Mouse (Mus musculus) lung, embryonic 16.5 days (tissue): ENCODE measurements around the gene Spen. TPM values are rescaled to one million over a fixed set of nuclear protein-coding genes. Genes with fewer than 3 reads are reported as not detected.

ENCODE experiments used
- ATAC-seq: fragments of 200-750 bp; cut with Nextera tagmentation; 2 replicates; pipeline ENCODE4 v1.8.0; 2017; ENCODE audit warnings: low read depth, mild to moderate bottlenecking, moderate library complexity
- H3K27ac ChIP-seq: fragments of 300-500 bp; sonication (generic); 2 replicates; pipeline ENCODE4 v1.5.1; 2014; ENCODE audit warnings: mild to moderate bottlenecking, control low read depth, low read length
- H3K27me3 ChIP-seq: fragments of 300-500 bp; sonication (generic); 2 replicates; pipeline ENCODE4 v1.6.1; 2014; ENCODE audit warnings: low read depth, low read length, mixed read lengths; ENCODE audit not compliant: control insufficient read depth, insufficient read depth
- H3K36me3 ChIP-seq: fragments of 300-500 bp; sonication (generic); 2 replicates; pipeline ENCODE4 v1.6.1; 2014; ENCODE audit warnings: low read length; ENCODE audit not compliant: control insufficient read depth, insufficient read depth
- H3K4me1 ChIP-seq: fragments of 300-500 bp; sonication (generic); replicated peaks from 2 replicates; pipeline ENCODE4 v1.6.1; 2014; ENCODE audit warnings: low read length, mixed read lengths; ENCODE audit not compliant: control insufficient read depth, insufficient read depth
- H3K4me2 ChIP-seq: fragments of 300-500 bp; sonication (generic); 2 replicates; pipeline ENCODE4 v1.6.1; 2014; ENCODE audit warnings: low read depth, low read length, control low read depth
- H3K4me3 ChIP-seq: fragments of 300-500 bp; sonication (generic); 2 replicates; pipeline ENCODE4 v1.5.1; 2014; ENCODE audit warnings: mild to moderate bottlenecking, low read length, control low read depth
- H3K9ac ChIP-seq: fragments of 300-500 bp; sonication (generic); 2 replicates; pipeline ENCODE4 v1.6.1; 2014; ENCODE audit warnings: low read length, control low read depth
- H3K9me3 ChIP-seq: fragments of 300-500 bp; sonication (generic); 2 replicates; pipeline ENCODE4 v1.6.1; 2016; ENCODE audit warnings: low read length; ENCODE audit not compliant: control insufficient read depth
- WGBS: fragments of 180-500 bp; shearing (Covaris S2); extraction: QIAGEN DNeasy Blood & Tissue Kit; methylation state at CpG from one replicate; pipeline ENCODE4 v1.1.7; 2014; 5-methylcytosine and 5-hydroxymethylcytosine counted together
- polyA plus RNA-seq: library from polyadenylated mRNA; unstranded; fragments of >200 nt; fragmentation: Nextera tagmentation; extraction: Ambion mirVana; gene quantifications from 2 replicates; pipeline ENCODE4 v1.2.1, GENCODE M21; 2015

Spen gene
- polyA plus RNA-seq, 1 experiment from 2014 or later = 6.9 TPM

- Histone ChIP-seq H3K4me2 (no peak overlapping the region), H3K4me1 (peaks cover 14% of the 10 kb centered on the region), H3K9me3 (no peaks in the 10 kb centered on the region; the same call in 1 of the 2 replicates), H3K27ac (no peak overlapping the region), H3K27me3 (no peaks in the 10 kb centered on the region), H3K36me3 (peaks cover 15% of the 10 kb centered on the region), H3K4me3 (no peak overlapping the region), H3K9ac (no peak overlapping the region)
- 64% methylated on average over 2 of the region's 2 CpGs for WGBS
- ATAC-seq = no peak
Observed at GRCm38 (mm10) chr4:141525940-141526339, 12.5 kb downstream of the Spen start.

- Histone ChIP-seq H3K27ac (no peak overlapping the region), H3K4me2 (no peak overlapping the region), H3K9me3 (no peaks in the 10 kb centered on the region; the same call in 1 of the 2 replicates), H3K4me3 (no peak overlapping the region), H3K9ac (no peak overlapping the region), H3K27me3 (no peaks in the 10 kb centered on the region), H3K36me3 (peaks cover 25% of the 10 kb centered on the region), H3K4me1 (peaks cover 14% of the 10 kb centered on the region)
- 8% methylated on average over 6 of the region's 6 CpGs for WGBS
- no peak for ATAC-seq
Observed at GRCm38 (mm10) chr4:141524658-141525057, 13.7 kb downstream of the Spen start.

- Histone ChIP-seq H3K4me3 (no peak overlapping the region), H3K4me1 (peaks cover 14% of the 10 kb centered on the region), H3K27ac (no peak overlapping the region), H3K4me2 (no peak overlapping the region), H3K27me3 (no peaks in the 10 kb centered on the region), H3K36me3 (peaks cover 27% of the 10 kb centered on the region), H3K9me3 (no peaks in the 10 kb centered on the region; the same call in 1 of the 2 replicates), H3K9ac (no peak overlapping the region)
- 66% methylated on average over 11 of the region's 11 CpGs for WGBS
- ATAC-seq = no peak
Observed at GRCm38 (mm10) chr4:141523128-141523527, 15.3 kb downstream of the Spen start.

- no peak overlapping the region for H3K4me3 ChIP-seq
- peaks cover 8% of the 10 kb centered on the region for H3K4me1 ChIP-seq
- no peak for ATAC-seq
- WGBS = 80% methylated on average over 3 of the region's 3 CpGs
- no peak overlapping the region for H3K27ac ChIP-seq
- no peak overlapping the region for H3K9ac ChIP-seq
- H3K36me3 ChIP-seq = peaks cover 40% of the 10 kb centered on the region
- no peaks in the 10 kb centered on the region; the same call in 1 of the 2 replicates for H3K9me3 ChIP-seq
- H3K27me3 ChIP-seq = no peaks in the 10 kb centered on the region
- no peak overlapping the region for H3K4me2 ChIP-seq
Observed at GRCm38 (mm10) chr4:141518386-141518785, 20.0 kb downstream of the Spen start.

GRCm38 (mm10) chr4:141514179-141514641 lies 24.2 kb downstream of the Spen start:
- H3K4me3 ChIP-seq = no peak overlapping the region
- no peaks in the 10 kb centered on the region for H3K9me3 ChIP-seq
- H3K4me1 ChIP-seq = peaks cover 16% of the 10 kb centered on the region
- no peaks in the 10 kb centered on the region for H3K27me3 ChIP-seq
- 18% methylated on average over 12 of the region's 12 CpGs for WGBS
- H3K4me2 ChIP-seq = no peak overlapping the region
- H3K9ac ChIP-seq = no peak overlapping the region
- H3K27ac ChIP-seq = peak overlapping the region; percentile 68
- ATAC-seq = peak; percentile 92
- H3K36me3 ChIP-seq = peaks cover 14% of the 10 kb centered on the region

GRCm38 (mm10) chr4:141512145-141512544 lies 26.3 kb downstream of the Spen start:
- 74% methylated on average over 6 of the region's 6 CpGs for WGBS
- Histone ChIP-seq H3K9me3 (no peaks in the 10 kb centered on the region), H3K4me3 (no peak overlapping the region), H3K4me1 (peaks cover 23% of the 10 kb centered on the region), H3K4me2 (no peak overlapping the region), H3K27me3 (no peaks in the 10 kb centered on the region), H3K36me3 (peaks cover 11% of the 10 kb centered on the region), H3K9ac (no peak overlapping the region), H3K27ac (no peak overlapping the region)
- ATAC-seq = no peak

GRCm38 (mm10) chr4:141510457-141510856 lies 27.9 kb downstream of the Spen start:
- Histone ChIP-seq H3K4me2 (no peak overlapping the region), H3K27me3 (no peaks in the 10 kb centered on the region), H3K27ac (no peak overlapping the region), H3K9ac (no peak overlapping the region), H3K36me3 (no peaks in the 10 kb centered on the region), H3K9me3 (no peaks in the 10 kb centered on the region), H3K4me3 (no peak overlapping the region), H3K4me1 (peaks cover 34% of the 10 kb centered on the region)
- 69% methylated on average over 13 of the region's 13 CpGs for WGBS
- no peak for ATAC-seq

- peak overlapping the region; percentile 35 for H3K4me2 ChIP-seq
- peak overlapping the region; percentile 28; the same call in 1 of the 2 replicates for H3K9ac ChIP-seq
Observed at GRCm38 (mm10) chr4:141506893-141507292, 31.5 kb downstream of the Spen start.

GRCm38 (mm10) chr4:141506352-141506751 lies 32.0 kb downstream of the Spen start:
- Histone ChIP-seq H3K27ac (peak overlapping the region; percentile 76), H3K27me3 (no peaks in the 10 kb centered on the region), H3K9me3 (no peaks in the 10 kb centered on the region), H3K4me2 (peak overlapping the region; percentile 35), H3K4me1 (peaks cover 26% of the 10 kb centered on the region), H3K36me3 (no peaks in the 10 kb centered on the region), H3K4me3 (no peak overlapping the region), H3K9ac (peak overlapping the region; percentile 28; the same call in 1 of the 2 replicates)
- WGBS = 29% methylated on average over 10 of the region's 10 CpGs
- ATAC-seq = peak; percentile 83

More at GRCm38 (mm10) chr4:141506893-141507292, 31.5 kb downstream of the Spen start:
- peak; percentile 44 for ATAC-seq
- Histone ChIP-seq H3K4me3 (no peak overlapping the region), H3K36me3 (no peaks in the 10 kb centered on the region), H3K9me3 (no peaks in the 10 kb centered on the region), H3K4me1 (peaks cover 26% of the 10 kb centered on the region), H3K27ac (peak overlapping the region; percentile 76), H3K27me3 (no peaks in the 10 kb centered on the region)
- 68% methylated on average over 10 of the region's 10 CpGs for WGBS
